26 mouse cellular contexts compared by ENCODE assay signal in the genomic region with DNA sequence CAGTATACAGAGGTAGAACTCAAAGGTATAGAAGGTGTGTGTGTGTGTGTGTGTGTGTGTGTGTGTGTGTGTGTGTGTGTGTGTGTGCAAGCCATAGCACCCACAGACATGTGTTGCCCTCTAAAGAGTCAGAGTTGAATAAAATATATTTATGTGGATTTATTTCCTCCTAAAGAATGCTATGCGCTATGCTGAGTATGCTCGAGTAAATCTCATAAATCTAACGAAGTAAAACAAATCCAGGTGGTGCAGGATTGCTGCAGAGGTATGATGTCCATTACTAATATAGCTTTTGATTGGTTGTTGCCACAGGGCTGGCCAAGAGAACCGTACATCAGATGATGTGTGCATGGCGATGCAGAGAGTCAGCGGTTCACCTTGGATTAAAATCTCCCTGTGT.
"Had no signal": no experiment of that assay in that cellular context is flagged by ENCODE, and none has a peak within 500 bp of the region (broad histone marks: within the 10 kb centered on the region; RNA-seq: fewer than 3 reads in every experiment).

No protein-coding gene starts in this region.

- H3K4me1 ChIP-seq: heart, embryonic 13.5 days; heart, embryonic 15.5 days; hindbrain, embryonic 13.5 days; hindbrain, embryonic 15.5 days; kidney, embryonic 15.5 days had no signal

- H3K27me3 ChIP-seq: heart, embryonic 13.5 days; heart, embryonic 15.5 days; hindbrain, embryonic 13.5 days; hindbrain, embryonic 15.5 days; kidney, embryonic 15.5 days had no signal

- DNase-seq: gastrocnemius, postnatal 14 days; gastrocnemius, postnatal 36 days; heart, adult 11 months; heart, adult 2 months; heart, postnatal 14 days; heart, postnatal 36 days; kidney, adult 11 months; kidney, adult 2 months; kidney, adult 9 months; kidney, postnatal 14 days; kidney, postnatal 36 days; layer of hippocampus, adult 9-11 months; layer of hippocampus, postnatal 36 days; left cerebral cortex, postnatal 4 days; liver had no signal

- H3K9ac ChIP-seq: heart, embryonic 13.5 days; heart, embryonic 15.5 days; hindbrain, embryonic 13.5 days; hindbrain, embryonic 15.5 days; kidney, embryonic 15.5 days had no signal

- H3K4me2 ChIP-seq: heart, embryonic 11.5 days; heart, embryonic 13.5 days; heart, embryonic 15.5 days; hindbrain, embryonic 13.5 days; hindbrain, embryonic 15.5 days; kidney, embryonic 15.5 days; liver, embryonic 11.5 days had no signal

- H3K27ac ChIP-seq: heart, adult 2 months; heart, embryonic 13.5 days; heart, embryonic 15.5 days; hindbrain, embryonic 13.5 days; hindbrain, embryonic 15.5 days; hindbrain, postnatal 0 days; kidney, embryonic 15.5 days; kidney, postnatal 0 days had no signal

- H3K4me3 ChIP-seq: heart, adult 2 months; heart, embryonic 13.5 days; heart, embryonic 15.5 days; hindbrain, embryonic 13.5 days; hindbrain, embryonic 15.5 days; kidney, embryonic 15.5 days had no signal

- ATAC-seq: forebrain, embryonic 16.5 days; hindbrain, postnatal 0 days; intestine, embryonic 16.5 days had no signal

- H3K36me3 ChIP-seq: heart, embryonic 13.5 days; heart, embryonic 15.5 days; hindbrain, embryonic 13.5 days; hindbrain, embryonic 15.5 days; kidney, embryonic 15.5 days had no signal

- H3K9me3 ChIP-seq: heart, embryonic 13.5 days; heart, embryonic 15.5 days; hindbrain, embryonic 13.5 days; hindbrain, embryonic 15.5 days; kidney, embryonic 15.5 days had no signal
